Mouse (Mus musculus) kidney, adult 2 months (tissue): ENCODE measurements around the gene Srsf11.

Experiments
- CTCF ChIP-seq: fragments of 200-500 bp; conservative IDR thresholded peaks from 2 replicates; pipeline ENCODE4 v1.5.1; 2011; ENCODE audit warnings: low read depth, mild to moderate bottlenecking, control low read depth, low read length, moderate library complexity, mixed read lengths; ENCODE audit not compliant: insufficient read depth, insufficient read length
- POLR2A ChIP-seq: fragments of 200-500 bp; IDR thresholded peaks from one replicate; pipeline ENCODE4 v1.6.1; 2011; ENCODE audit warnings: low read depth, low read length, control low read depth

GRCm38 (mm10) chr3:157979619-157980018 lies 56.8 kb downstream of the Srsf11 start:
- TF ChIP-seq CTCF (no peak), POLR2A (no peak)
